Mouse (Mus musculus) E14TG2a.4 (cell line): Measurements from ENCODE around the gene Aire.
"Not testable (repeated sequence)": the region's sequence is repeated elsewhere in the genome, so short reads cannot be mapped to it uniquely, and the experiment has no call there.

Experiments
- H3K27me3 ChIP-seq: 2 replicates; pipeline ENCODE4 v1.6.1; 2014; ENCODE audit warnings: low read length, control low read depth; ENCODE audit not compliant: insufficient read depth
- H3K36me3 ChIP-seq: 2 replicates; pipeline ENCODE4 v1.6.1; 2014; ENCODE audit warnings: low read length, control low read depth; ENCODE audit not compliant: insufficient read depth
- H3K4me1 ChIP-seq: replicated peaks from 2 replicates; pipeline ENCODE4 v1.6.1; 2014; ENCODE audit warnings: low read depth, low read length, control low read depth
- H3K4me3 ChIP-seq: replicated peaks from 2 replicates; pipeline ENCODE4 v1.5.1; 2014; ENCODE audit warnings: mild to moderate bottlenecking, low read length
- H3K9me3 ChIP-seq: 2 replicates; pipeline ENCODE4 v1.6.1; 2014; ENCODE audit warnings: low read length, control low read depth
- CTCF ChIP-seq: conservative IDR thresholded peaks from 2 replicates; pipeline ENCODE4 v1.5.1; 2014; ENCODE audit warnings: low read length
- NANOG ChIP-seq: IDR thresholded peaks from 2 replicates; pipeline ENCODE4 v1.6.1; 2014; ENCODE audit warnings: borderline replicate concordance, low read length, mixed read lengths
- POU5F1 ChIP-seq: IDR thresholded peaks from 2 replicates; pipeline ENCODE4 v1.6.1; 2014; ENCODE audit warnings: low read length, borderline replicate concordance

The Aire gene

DNA sequence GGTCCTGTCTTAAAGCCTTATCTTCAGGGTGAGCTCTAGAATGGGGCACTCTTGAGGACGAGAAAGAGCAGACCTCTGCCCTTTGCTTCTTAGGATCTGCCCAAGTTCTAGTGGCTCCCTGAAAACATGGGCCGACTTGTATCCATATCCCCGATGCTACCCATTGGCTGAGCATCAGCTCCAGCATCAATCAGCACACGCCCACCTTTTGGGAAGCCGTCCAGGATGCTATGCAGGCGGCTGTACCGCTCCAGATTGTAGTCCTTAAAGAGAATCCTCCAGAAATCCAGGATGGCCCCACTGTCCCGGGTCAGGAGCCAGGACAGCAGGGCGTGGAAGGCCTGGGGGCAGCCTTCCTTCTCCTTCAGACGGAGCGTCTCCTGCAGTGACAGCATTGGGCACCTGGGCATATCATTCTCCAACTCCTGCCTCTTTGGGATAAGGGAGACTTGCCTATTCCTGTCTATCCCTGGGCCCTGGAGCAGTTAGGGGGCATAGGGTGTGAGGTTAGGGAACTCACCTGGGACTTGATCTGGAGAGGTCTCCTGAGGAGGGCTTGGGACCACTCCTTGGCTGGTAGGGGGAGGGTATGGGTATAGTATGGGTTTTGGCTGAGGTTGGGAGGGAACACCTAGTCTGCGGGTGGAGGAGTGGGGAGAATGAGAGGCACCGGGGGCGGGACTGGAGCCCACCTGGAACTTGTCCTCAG, 559 bp downstream of the Aire start:
- TF ChIP-seq NANOG (no peak), POU5F1 (no peak), CTCF (no peak)
- Histone ChIP-seq H3K36me3 (peaks cover 22% of the 10 kb centered on the region), H3K4me1 (peaks cover 92% of the 10 kb centered on the region), H3K9me3 (no peaks in the 10 kb centered on the region), H3K4me3 (peak overlapping the region; percentile 76), H3K27me3 (0 out of 2 replicates have a peak, but pooled peaks cover 3% of the 10 kb centered on the region)

DNA sequence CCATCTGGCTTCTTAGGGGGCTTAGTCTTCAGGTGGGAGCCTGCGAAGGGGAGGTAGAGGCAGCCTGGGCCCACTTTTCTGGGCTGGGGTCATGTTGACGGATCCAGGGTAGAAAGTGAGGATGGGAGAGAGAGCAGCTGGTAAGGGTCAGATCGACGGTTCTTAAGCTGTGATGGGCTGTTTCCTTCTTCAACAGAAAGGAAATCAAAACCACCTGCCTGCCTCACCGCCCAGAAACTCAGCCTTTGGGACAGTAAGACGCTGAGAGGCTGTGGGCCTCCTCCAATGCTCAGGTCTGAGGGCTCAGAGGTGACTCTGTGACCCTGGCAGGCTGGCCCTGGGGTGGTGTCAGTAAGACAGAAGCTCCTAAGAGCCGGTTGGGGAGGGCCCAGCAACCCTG, 1.3 kb downstream of the Aire start:
- Histone ChIP-seq H3K9me3 (no peaks in the 10 kb centered on the region), H3K4me1 (peaks cover 93% of the 10 kb centered on the region), H3K27me3 (0 out of 2 replicates have a peak, but pooled peaks cover 3% of the 10 kb centered on the region), H3K36me3 (peaks cover 30% of the 10 kb centered on the region), H3K4me3 (peak overlapping the region; percentile 76)
- TF ChIP-seq CTCF: no peak
- TF ChIP-seq POU5F1: no peak
- no peak for TF ChIP-seq NANOG

DNA sequence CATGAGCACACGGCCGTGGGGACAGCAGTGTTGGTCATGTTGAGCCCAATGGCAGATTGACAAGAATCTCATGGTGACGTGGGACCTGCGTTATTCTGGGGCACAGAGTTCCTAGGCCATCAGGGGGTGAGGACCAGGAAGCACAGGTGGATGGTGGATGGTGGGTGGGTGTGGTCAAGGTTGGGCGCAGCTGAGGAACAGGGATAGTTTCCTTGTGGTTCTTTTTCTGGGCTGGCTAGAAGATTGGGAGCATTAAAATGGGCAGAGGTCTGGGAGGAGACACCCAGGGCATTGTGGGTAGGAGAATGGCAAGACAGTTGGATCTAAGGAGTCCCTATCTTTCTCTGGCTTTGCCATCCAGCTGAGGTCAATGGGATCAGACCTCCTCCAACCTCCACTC, 1.8 kb downstream of the Aire start, which contains the start of gene Dnmt3l:
Gene Dnmt3l (plus strand): TSS at position 301 of the 400 bp plus-strand sequence.
- Histone ChIP-seq H3K36me3 (peaks cover 33% of the 10 kb centered on the region), H3K27me3 (0 out of 2 replicates have a peak, but pooled peaks cover 3% of the 10 kb centered on the region), H3K9me3 (no peaks in the 10 kb centered on the region), H3K4me1 (peaks cover 93% of the 10 kb centered on the region), H3K4me3 (peak within 1 kb of the TSS; percentile 76)
- TF ChIP-seq POU5F1: no peak
- TF ChIP-seq NANOG: no peak
- TF ChIP-seq CTCF: no peak

DNA sequence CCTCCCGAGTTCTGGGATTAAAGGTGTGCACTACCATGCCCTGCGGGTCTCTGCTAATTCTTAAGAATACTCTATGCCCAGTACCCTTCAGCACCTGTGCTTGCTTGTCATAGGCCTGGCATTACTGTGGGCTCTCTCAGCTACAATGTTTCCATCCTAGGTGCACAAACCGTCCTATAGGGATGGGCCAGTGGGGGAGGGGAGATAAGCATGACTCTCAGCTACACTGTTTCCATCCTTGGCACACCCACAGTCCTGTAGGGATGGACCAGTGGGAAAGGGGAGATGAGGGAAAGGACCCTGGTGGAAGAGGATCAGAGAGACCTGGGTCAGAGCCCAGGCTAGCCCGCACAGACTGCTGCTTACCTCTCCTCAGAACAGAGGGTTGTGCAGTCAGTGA, 6.3 kb downstream of the Aire start:
- H3K9me3 ChIP-seq: no peaks in the 10 kb centered on the region
- peak overlapping the region; percentile 86 for H3K4me3 ChIP-seq
- peaks cover 86% of the 10 kb centered on the region for H3K4me1 ChIP-seq
- H3K36me3 ChIP-seq: peaks cover 74% of the 10 kb centered on the region
- TF ChIP-seq CTCF (no peak), NANOG (no peak), POU5F1 (no peak)
- H3K27me3 ChIP-seq: 0 out of 2 replicates have a peak, but pooled peaks cover 5% of the 10 kb centered on the region

DNA sequence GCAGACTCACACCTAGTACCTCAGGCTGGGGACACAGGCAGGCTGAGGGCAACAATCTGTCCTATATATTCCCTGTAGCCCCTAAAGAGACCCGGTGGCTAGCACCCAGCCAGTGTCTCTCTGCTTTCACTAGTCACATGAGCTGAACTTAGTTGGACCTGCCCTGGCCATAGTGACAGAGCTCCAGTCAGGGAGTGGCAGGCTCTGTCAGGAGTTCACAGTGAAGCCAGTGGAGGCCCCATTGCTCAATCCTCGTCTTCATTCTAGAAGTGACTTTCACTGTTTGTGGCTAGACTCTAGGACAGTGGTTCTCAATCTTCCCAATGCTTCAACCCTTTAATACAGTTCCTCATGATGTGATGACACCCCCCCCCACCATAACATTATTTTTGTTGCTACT, 11.4 kb downstream of the Aire start:
- peaks cover 21% of the 10 kb centered on the region for H3K9me3 ChIP-seq
- TF ChIP-seq NANOG (no peak), POU5F1 (no peak), CTCF (no peak)
- H3K4me1 ChIP-seq: peaks cover 63% of the 10 kb centered on the region
- peaks cover 94% of the 10 kb centered on the region for H3K36me3 ChIP-seq
- H3K4me3 ChIP-seq: no peak overlapping the region
- H3K27me3 ChIP-seq: 0 out of 2 replicates have a peak, but pooled peaks cover 2% of the 10 kb centered on the region

DNA sequence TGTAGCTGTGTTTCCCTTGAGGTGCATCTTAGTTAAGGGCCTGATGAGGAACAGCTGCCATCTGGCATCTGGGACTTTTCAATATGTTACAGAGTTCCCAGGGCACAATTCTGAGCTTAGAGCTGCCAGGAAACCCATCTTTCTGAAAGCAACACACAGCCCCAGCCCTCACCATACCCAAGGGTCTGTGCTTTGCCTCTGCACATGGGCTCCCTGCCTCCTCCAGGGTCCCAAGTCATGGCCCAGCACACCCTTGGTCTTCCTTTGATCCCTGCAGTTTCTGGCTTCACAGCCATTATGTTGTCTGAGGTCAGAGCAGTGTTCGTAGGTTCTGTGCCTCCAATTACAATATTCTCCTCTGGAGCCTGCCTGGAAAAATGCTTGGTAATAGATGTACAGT, 14.3 kb downstream of the Aire start:
- no peaks in the 10 kb centered on the region for H3K27me3 ChIP-seq
- TF ChIP-seq NANOG (no peak), CTCF (no peak), POU5F1 (no peak)
- H3K36me3 ChIP-seq: peaks cover 79% of the 10 kb centered on the region
- peaks cover 38% of the 10 kb centered on the region for H3K9me3 ChIP-seq
- no peak overlapping the region for H3K4me3 ChIP-seq
- H3K4me1 ChIP-seq: peaks cover 36% of the 10 kb centered on the region

DNA sequence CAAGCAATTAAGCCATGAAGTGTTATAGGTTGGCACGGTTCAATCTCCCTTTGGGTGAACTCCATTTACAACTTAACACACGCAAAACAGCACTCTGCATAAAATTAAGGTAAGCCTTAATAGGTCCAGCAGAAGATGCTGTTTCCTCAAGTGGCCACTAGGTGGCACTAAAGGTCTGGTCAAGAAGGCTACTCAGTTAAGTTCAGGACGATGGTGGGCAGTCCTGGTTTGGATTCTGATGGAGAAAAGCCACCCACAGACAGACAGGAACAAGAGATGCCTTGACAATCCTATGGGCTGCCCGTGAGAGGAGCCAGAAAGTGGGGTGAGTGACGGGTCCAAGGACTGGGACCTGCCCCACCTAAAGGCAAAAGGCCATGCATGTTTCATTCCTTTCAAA, 15.3 kb downstream of the Aire start:
- peak; percentile 89 for TF ChIP-seq CTCF
- 0 out of 2 replicates have a peak, but pooled peaks have one; percentile 31 for TF ChIP-seq POU5F1
- no peak for TF ChIP-seq NANOG
- H3K36me3 ChIP-seq: peaks cover 70% of the 10 kb centered on the region
- H3K4me3 ChIP-seq: no peak overlapping the region
- peaks cover 38% of the 10 kb centered on the region for H3K9me3 ChIP-seq
- H3K27me3 ChIP-seq: no peaks in the 10 kb centered on the region
- peaks cover 33% of the 10 kb centered on the region for H3K4me1 ChIP-seq

DNA sequence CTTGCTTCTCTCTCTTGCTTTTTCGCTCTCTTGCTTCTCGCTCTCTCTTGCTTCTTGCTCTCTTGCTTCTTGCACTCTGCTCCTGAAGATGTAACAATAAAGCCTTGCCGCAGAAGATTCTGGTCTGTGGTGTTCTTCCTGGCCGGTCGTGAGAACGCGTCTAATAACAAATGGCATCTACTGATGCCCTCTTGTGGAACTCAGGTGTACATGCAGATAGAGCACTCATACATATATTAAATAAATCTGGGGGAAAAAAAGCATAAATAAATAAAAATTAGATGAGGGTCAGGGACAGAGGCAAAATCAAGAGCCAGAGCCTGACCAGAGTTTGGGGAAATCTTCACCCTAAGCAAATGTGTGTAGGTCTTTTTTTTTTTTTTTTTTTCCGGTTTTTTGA, 18.0 kb downstream of the Aire start:
- Histone ChIP-seq H3K36me3 (peaks cover 46% of the 10 kb centered on the region), H3K4me1 (peaks cover 14% of the 10 kb centered on the region), H3K9me3 (peaks cover 38% of the 10 kb centered on the region)
- H3K4me3 ChIP-seq, H3K27me3 ChIP-seq: not testable (repeated sequence)
- peak; percentile 11; the same call in 1 of the 2 replicates for TF ChIP-seq CTCF

DNA sequence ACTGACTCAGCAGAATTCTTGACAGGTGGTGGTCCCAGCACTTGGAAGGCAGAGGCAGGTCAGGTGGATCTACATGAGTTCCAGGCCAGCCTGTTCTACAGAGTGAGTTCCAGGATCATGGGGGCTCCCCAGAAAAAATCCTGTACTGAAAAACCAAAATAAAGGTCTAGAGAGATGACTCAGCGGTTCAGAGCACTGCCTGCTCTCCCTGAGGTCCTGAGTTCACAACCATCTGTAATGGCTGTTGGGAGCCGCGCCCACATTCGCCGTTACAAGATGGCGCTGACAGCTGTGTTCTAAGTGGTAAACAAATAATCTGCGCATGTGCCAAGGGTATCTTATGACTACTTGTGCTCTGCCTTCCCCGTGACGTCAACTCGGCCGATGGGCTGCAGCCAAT, 23.4 kb downstream of the Aire start:
- not testable (repeated sequence) for H3K27me3 ChIP-seq

More for the DNA sequence above, 23.4 kb downstream of the Aire start:
- Histone ChIP-seq H3K4me3 (0 out of 2 replicates have a peak overlapping the region, but pooled peaks have one; percentile 17), H3K9me3 (peaks cover 49% of the 10 kb centered on the region)
- not testable (repeated sequence) for H3K4me1 ChIP-seq, H3K36me3 ChIP-seq
